Mouse (Mus musculus): Measurements from ENCODE around the gene Samhd1.

DNA sequence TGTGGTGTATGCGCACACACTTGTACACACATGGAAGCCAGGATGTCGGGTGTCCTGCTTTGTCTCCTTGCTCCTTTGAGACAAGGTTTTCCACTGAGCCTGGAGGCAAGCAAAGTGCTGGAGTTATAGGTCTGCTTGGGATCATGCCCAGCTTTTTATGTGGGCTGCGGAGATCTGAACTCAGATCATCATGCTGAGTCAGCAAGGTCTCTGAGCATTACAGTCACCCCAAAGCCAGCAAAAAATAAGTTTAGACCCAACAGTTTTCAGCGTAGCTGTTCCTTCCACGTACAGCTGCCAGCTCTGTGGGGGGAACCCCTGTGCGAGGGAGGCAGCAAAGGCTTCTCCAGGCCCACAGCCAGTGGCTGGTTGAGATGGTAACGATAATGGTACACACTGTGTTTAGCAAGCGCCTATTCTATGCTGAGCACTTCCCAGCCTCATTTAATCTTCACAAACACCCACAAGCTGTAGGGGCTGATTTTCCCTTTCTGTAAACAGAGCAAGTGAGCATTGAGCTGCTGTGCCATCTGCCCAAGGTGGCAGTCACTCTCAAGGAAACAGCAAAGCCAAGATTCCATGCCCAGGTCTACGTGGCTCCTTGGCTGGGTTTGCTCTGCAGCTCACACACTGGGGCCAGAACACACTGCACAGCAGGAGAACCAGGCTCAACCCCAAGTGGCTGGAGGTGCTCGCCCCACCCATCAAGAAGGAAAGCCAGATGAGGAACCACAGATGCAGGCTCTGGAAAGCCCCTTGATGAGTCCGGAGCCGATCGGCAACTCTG, 86.5 kb downstream of the Samhd1 start:
- no peak for TF ChIP-seq CTCF (IDR thresholded peaks at IDR 0.05; ENCODE audit: low read depth)
- TF ChIP-seq EP300 (IDR thresholded peaks at IDR 0.05; ENCODE audit: low read depth) = no peak

Data from heart, postnatal 0 days (tissue).